Mouse (Mus musculus): ENCODE measurements around the gene L2hgdh. TPM values are rescaled to one million over a fixed set of nuclear protein-coding genes. Genes with fewer than 3 reads are reported as not detected.
"Not testable (repeated sequence)": the region's sequence is repeated elsewhere in the genome, so short reads cannot be mapped to it uniquely, and the experiment has no call there.

Gene L2hgdh
- total RNA-seq, 2 experiments from 2014 or later: 17.3 to 19.9 TPM

DNA sequence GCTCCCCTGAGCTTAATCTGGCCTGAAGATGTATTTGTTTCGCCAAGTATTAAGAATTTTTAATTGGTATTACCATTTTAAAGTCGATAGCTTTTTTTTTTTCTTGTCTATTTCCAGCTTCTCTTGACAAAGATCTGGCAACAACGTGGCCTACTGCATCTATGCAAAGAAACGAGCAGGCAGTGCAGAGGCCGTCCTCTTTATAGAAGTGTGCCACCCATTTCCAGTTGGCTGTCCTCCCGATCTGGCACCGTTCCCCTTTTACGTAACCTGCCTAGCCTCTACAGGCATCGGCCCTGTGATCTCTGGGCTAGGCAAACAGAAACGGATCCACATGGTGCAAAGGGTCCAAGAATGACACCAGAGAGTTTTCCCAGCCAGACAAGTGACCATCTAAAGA lies 41.1 kb downstream of the L2hgdh start:
- intact Hi-C loops (cut with DNase I): loop anchor here (2.0 to 5.0 kb wide), 3 partner anchors 41 to 323 kb away; partner anchors contain the start of genes Atp5s, L2hgdh and Vcpkmt
- peak; percentile 43 to 52 for DNase-seq (ENCODE audit: extremely low spot score in 1 of 2, low spot score in 2 of 2)
- Histone ChIP-seq H3K4me3 (no peak overlapping the region), H3K27ac (no peak overlapping the region; the same call in 1 of the 2 replicates)
- no peak for TF ChIP-seq CTCF (IDR thresholded peaks at IDR 0.05)

DNA sequence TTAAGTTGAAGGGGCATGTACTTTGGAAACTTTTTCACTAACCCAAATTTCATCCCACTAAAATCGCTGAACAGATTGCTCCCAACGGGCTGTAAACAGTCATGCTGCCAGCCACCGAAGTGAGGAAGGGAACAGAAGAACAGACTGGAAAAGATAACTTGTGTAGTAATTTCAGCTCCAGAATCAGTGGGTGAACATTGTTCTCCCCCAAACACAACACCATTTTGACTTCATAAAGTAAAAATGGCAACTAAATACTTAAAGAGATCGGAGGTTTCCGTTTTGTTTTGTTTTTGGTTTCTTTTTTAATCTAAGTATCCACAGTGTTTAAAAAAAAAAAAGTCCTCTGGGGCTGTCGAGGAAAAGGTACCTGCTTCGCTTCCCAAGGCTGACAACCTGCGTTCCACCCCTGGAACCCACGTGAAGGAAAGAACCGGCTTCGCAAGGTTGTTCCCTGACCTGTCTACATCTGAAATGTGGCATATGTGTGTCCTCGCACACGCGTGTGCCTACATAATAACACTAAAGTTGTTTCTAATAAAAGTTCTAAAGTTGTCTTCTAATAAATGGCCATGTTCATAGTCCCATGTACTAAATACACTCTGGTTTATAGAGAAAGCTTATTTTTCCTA lies 41.8 kb downstream of the L2hgdh start:
- H3K4me3 ChIP-seq: peak overlapping the region; percentile 92
- intact Hi-C loops (cut with DNase I): loop anchor here (2.0 to 5.0 kb wide), 3 partner anchors 42 to 322 kb away; partner anchors contain the start of genes Atp5s, L2hgdh and Vcpkmt
- no peak for TF ChIP-seq CTCF (IDR thresholded peaks at IDR 0.05)
- no peak overlapping the region; the same call in 1 of the 2 replicates for H3K27ac ChIP-seq
- no peak for DNase-seq (ENCODE audit: extremely low spot score in 1 of 2, low spot score in 2 of 2)

DNA sequence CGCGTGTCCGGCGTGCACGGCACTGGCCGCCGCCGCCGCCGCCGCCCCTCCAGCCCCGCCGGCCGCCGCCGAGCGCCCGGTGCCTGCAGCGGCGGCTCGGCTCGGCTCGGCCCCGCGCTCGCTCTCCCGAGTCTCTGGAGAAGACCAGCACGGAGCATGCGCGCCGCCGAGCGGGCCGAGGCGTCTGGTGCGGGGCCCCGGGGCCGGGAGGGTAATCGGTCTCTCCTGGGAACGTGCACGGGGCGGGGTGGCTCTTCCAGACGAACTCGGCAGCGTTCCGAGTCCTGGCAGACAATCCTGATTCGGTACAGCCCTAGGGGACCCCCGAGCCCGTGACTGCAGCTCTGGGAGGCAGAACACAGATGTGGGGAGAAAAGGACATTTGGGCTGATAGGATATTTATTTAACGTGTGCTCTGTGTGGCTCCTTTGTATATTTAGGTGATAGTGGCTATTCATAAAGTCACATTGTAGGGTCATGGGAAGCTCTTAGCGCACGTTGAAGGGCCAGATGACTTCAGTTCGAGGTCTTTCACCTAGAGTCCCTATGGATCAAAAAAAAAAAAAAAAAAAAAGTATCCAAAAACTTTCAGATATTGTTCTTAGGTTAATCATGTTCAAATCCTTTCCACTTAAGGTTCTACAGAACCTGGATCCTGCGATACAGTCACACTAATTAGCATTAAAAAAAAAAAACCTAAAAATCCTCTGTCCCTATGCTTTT lies 42.4 kb downstream of the L2hgdh start:
- intact Hi-C loops (cut with DNase I): loop anchor here (2.0 to 5.0 kb wide), 3 partner anchors 43 to 321 kb away; partner anchors contain the start of genes Atp5s, L2hgdh and Vcpkmt
- TF ChIP-seq CTCF (IDR thresholded peaks at IDR 0.05): no peak; the same call in 1 of the 2 replicates

DNA sequence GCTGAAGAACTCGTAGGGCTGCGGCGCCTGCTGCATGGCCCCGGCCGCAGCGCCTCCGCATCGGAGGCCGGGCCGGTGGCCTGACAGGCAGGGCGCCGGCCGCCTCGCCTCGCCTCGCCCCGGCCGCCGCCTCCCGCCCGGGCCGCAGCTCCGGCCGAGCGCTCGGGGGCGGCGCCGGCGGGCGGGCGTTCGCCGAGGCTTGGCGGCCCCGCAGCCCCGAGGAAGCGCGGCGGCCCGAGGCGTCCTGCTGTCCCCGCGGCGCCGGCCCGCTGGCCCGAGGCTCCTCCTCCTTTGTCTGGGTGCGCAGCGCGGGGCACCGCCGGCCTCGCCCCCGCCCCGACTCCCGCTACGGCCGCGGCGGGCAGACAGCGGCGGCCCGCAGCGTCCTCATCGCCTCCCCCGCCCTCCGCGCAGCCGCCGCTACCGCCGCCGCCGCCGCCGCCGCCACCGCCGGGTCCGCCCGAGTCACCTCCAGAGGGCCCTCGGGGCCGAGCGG lies 43.1 kb downstream of the L2hgdh start, which contains the start of gene Sos2:
Sos2 (minus strand) TSS at position 287 of the 496 bp plus-strand sequence.
- peak; percentile 66 to 72 for DNase-seq (ENCODE audit: extremely low spot score in 1 of 2, low spot score in 2 of 2)
- Histone ChIP-seq H3K4me3 (peak within 1 kb of the TSS; percentile 92), H3K27ac (peak within 1 kb of the TSS; percentile 95)
- TF ChIP-seq CTCF (IDR thresholded peaks at IDR 0.05): no peak
- intact Hi-C loops (cut with DNase I): loop anchor here (2.0 to 5.0 kb wide), 3 partner anchors 43 to 321 kb away; partner anchors contain the start of genes Atp5s, L2hgdh and Vcpkmt

More for the DNA sequence above, 42.4 kb downstream of the L2hgdh start:
- H3K27ac ChIP-seq: peak overlapping the region; percentile 95
- DNase-seq (ENCODE audit: extremely low spot score in 1 of 2, low spot score in 2 of 2): peak; percentile 79 to 81
- H3K4me3 ChIP-seq: peak overlapping the region; percentile 92

DNA sequence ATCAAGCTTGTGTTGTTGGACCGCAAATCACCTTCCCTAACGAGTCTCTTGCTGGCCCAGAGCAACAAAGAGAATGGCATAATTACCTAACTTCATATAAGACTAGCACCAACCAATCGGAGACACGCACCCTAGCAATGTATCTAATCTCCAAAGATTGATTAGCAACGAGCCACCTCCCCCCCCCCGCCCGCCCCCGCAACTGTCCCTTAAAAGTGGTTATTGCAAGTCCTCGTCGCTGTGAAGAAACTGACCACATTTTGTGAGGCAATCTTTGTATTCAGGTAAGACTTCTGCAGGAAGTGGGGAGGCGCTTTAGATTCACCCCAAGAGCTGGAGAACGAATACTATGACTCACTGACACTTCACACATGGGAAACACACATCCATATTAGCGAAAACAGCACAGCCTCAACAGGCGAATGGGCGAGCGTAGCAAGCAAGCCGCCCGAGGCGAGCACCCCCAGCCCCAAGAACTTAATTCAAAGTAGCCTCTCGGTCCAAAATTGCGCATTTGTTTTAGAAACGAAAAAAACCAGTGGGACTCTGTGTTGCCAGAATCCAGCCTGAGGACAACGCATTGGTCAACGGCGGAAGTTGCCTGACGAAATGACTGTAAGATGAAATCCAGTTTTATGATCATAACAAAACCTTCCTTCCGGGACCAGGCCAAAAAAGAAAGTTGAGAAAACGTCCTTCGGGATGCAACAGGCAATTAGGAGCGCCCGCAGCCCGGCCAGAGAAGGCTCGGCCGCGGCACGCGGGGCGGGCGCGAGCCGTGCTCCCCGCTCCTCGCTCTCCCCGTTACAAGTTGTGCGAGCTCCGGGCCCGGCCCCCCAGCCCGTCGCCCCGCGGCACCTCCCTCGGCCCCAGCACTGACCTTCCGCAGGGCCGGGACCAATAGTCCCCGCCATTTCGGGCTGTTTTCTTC lies 43.8 kb downstream of the L2hgdh start:
- peak; percentile 19 to 36 for DNase-seq (ENCODE audit: extremely low spot score in 1 of 2, low spot score in 2 of 2)
- peak overlapping the region; percentile 92 for H3K4me3 ChIP-seq
- peak overlapping the region; percentile 89 for H3K27ac ChIP-seq
- no peak for TF ChIP-seq CTCF (IDR thresholded peaks at IDR 0.05)
- intact Hi-C loops (cut with DNase I): loop anchor here (5.0 kb wide), 1 partner anchor 99 kb away; the partner anchor contains the start of gene Vcpkmt

DNA sequence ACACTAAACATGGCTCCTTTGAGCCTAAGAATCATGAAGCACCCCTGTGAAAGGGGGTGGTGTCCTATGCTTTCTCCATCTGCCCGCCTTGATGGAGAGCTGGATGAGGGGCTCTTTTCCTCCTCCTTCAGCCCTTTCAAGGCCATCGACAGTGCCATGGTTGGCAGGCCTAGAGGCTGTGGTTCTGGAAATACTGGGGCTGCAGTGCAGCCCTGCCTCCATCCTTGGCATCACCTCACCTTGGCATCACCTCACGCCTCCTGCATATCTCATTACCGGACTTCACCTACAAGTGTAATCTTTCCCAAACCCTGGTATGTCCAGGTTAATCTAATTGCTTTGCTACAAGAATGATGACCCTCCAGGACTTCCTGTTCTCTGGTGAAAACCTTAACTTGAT lies 48.5 kb downstream of the L2hgdh start:
- intact Hi-C loops (cut with DNase I): loop anchor here (5.0 kb wide), 1 partner anchor 39 kb away; no protein-coding TSS in a partner anchor
- H3K27ac ChIP-seq: no peak overlapping the region
- no peak for TF ChIP-seq CTCF (IDR thresholded peaks at IDR 0.05)
- no peak for DNase-seq (ENCODE audit: extremely low spot score in 1 of 2, low spot score in 2 of 2)
- no peak overlapping the region for H3K4me3 ChIP-seq

DNA sequence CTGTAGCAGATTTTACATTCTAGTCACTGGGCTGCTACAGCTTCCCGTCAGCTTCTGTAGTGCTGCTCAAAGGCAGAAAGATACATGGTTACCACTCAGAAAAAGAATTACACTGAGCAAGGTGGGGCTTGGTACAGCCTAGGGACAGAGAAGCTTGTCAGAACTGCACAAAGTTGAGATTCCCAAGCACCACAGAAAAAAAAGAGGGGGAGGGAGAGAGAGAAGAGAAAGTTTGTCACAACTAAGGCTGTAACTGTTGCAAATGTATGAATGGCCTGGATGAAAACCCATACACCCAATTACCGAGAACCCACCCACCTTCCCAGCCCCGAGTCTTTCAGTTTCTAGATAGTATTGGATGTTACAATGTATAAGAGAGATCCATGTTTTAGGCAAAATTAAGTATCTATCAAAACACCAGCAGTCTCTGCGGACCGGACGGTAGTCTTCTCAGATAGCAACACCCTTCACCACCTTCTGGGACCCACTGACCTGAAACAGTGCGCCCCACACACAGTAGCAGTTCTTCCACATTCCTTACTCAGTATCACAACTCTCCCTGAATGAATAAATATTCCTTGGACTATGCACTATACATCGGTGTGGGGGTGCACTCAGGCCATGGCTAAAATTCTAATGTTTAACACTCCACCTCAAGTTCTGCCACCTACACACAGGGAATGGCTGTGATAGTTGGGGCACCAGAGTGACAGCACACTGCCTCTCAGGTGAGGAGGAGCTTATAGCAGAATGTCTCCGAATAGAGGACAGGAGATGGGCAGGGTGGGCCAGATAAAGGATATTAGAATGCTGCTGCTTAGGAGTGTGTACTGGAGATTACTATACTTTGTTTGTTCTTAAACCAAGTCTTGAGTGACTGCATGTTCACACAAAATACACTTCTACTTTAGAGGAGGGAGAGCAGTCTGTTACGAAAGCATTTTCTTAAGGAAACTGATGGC lies 49.8 kb downstream of the L2hgdh start:
- Histone ChIP-seq H3K27ac (no peak overlapping the region), H3K4me3 (no peak overlapping the region)
- intact Hi-C loops (cut with DNase I): loop anchor here (5.0 kb wide), 1 partner anchor 38 kb away; no protein-coding TSS in a partner anchor

DNA sequence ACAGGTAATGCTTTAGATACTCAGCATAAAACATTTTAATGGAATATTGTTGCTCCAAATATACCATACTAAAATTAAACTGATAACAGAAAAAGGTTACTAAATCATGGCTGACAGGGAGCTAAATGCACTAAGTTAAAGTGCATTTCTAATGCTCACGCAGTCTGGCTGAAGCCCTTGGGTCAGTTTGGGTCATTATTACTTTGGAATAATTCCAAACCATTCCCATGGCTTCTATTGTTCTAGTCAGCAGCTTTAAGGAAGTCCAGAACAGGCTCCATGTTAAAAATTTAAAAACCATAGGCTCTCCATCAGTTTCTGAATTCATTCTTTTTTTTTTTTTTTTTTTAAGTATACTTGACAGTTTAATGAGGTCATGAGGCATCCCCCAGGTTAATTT lies 50.5 kb downstream of the L2hgdh start:
- H3K4me3 ChIP-seq: no peak overlapping the region
- intact Hi-C loops (cut with DNase I): no loop called here
- DNase-seq (ENCODE audit: extremely low spot score in 1 of 2, low spot score in 2 of 2): no peak
- H3K27ac ChIP-seq: no peak overlapping the region
- TF ChIP-seq CTCF (IDR thresholded peaks at IDR 0.05): no peak

More for the DNA sequence above, 49.8 kb downstream of the L2hgdh start:
- TF ChIP-seq CTCF (IDR thresholded peaks at IDR 0.05): no peak
- DNase-seq (ENCODE audit: extremely low spot score in 1 of 2, low spot score in 2 of 2): no peak

DNA sequence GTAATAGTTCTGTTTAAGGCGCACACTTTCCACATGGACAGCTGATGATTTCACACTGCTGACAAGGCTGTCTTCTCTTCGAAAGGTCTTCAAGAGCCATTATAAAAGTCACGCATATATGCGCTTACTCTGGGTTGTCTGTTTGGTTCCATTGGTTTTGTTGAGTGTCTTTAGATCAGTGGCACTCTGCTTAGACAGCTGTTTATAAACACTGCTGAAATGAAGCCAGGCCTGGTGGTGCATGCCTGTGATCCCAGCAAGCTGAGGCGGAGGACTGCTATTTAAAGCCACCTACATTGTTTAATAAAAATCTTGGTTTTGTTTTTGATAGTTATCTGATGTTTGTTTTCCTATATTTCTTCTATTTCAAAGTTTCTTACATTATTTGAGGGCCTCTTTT lies 58.0 kb downstream of the L2hgdh start:
- Histone ChIP-seq H3K27ac (no peak overlapping the region), H3K4me3 (no peak overlapping the region)
- DNase-seq (ENCODE audit: extremely low spot score in 1 of 2, low spot score in 2 of 2): no peak
- no peak for TF ChIP-seq CTCF (IDR thresholded peaks at IDR 0.05)
- intact Hi-C loops (cut with DNase I): no loop called here

DNA sequence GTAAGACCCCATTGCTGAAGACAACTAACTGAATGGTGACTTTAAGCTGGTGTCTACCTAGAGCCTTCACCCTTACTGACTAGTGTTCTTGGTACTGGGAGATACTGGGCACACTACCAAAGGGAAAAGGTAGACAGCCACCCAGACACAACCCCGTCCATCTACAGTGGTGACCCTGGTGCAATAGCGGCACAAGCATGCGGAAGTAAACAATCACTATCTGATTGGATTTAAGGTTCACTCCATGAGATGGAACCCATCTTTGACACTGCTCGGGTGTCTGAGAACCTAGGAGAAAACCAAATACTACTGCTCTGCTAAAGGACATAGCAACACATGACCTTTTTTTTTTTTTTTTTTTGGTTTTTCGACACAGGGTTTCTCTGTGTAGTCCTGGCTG lies 63.0 kb downstream of the L2hgdh start:
- no peak overlapping the region for H3K4me3 ChIP-seq
- intact Hi-C loops (cut with DNase I): no loop called here
- no peak for DNase-seq (ENCODE audit: extremely low spot score in 1 of 2, low spot score in 2 of 2)
- TF ChIP-seq CTCF (IDR thresholded peaks at IDR 0.05): no peak
- no peak overlapping the region for H3K27ac ChIP-seq

DNA sequence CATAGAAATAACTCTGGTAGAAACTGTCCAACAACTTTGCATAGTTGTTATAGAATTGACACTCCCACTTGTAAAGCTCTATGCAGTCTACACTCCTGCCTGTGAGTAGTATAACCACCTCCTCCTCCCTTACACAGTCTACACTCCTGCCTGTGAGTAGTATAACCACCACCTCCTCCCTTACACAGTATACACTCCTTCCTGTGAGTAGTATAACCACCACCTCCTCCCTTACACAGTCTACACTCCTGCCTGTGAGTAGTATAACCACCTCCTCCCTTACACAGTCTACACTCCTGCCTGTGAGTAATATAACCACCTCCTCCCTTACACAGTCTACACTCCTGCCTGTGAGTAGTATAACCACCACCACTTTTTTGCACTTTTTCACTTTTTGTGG lies 70.7 kb downstream of the L2hgdh start:
- H3K4me3 ChIP-seq; DNase-seq (ENCODE audit: extremely low spot score in 1 of 2, low spot score in 2 of 2); H3K27ac ChIP-seq; intact Hi-C loops (cut with DNase I): not testable (repeated sequence)

Measured in left cerebral cortex, adult 2 months (tissue).